Mouse (Mus musculus) heart, adult 9 months (tissue): ENCODE measurements at regions not wholly inside any gene's neighbourhood (a gene's known extent, or its start where the extent isn't known, plus 50 kb on each side); places are given as distances from the start of the nearest gene placed in this dataset.

ENCODE experiments used
- DNase-seq, 2 experiments: peaks; one replicate each; pipeline ENCODE4 v3.0.0; 2022; ENCODE audit warnings: low spot score in 2 of 2

DNA sequence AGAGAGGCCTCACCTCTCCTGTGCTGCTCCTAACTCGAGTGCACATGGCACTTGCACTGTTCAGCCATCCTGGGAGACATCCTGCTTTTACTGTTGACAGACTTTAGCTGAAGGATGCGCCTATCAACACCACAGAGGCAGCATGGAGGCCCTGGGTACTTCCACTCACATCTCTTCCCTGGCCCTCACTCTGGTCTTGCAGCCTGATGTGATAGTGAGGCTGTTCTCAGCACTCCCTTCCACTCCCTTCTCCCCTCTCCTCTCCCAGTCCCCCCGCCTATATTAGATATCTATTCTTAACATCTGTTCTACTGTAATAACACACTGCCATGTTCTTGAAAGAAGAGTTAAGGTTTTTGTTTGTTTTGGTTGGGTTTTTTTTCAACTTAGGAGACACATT lies 50.2 kb upstream of the Bod1 start:
- no peak for DNase-seq

DNA sequence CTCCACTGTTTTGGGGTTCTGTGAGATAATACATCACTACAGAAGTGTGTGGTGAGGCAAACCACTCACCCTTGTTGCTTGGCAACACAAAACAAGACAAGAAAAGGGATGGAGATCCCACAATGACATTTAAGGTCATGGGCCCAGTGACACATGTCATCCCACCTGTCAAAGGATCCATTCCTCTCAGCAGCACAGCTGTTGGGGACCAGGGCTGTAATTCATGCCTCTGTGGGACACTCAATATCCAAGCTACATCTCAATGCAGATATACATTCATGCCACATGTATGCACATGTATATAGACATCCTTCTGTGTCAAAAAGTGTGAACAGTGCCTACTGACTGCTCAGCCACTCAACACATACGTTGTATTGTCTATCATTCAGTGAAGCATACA lies 52.8 kb upstream of the Bod1 start:
- no peak for DNase-seq

DNA sequence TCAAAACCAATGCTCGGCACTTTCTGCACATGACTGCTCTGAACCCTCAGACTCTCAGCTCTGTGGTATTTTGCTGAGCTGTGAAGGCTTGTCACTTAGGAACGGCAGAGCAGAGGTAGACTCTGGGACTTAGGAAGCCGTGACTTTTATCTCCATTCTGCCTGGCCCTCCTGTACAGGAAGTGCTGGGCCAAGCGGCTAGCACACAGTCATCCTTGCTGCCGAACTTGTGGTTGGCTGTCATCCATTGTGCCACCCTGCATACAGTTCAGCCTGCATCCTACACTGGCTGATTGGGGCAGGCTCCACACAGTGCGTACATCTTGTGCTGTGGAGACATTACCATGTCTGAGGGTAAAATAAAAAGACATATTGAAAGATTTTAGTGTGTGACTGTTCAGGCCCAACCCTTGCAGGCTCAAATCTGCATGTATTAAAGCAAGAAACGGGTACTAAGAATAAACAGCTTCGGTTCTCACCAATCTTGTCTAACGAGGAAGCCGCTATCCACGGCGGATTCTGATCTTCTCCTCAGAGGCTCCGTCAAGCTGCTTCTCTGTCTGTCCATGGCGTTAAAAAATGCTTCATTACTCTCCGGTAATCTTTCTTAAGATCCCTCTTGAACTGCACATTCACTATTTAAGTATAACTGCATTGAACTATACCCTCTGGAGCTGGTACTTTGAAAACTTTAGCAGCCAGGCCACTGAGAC lies 54.4 kb upstream of the Bod1 start:
- no peak for DNase-seq

DNA sequence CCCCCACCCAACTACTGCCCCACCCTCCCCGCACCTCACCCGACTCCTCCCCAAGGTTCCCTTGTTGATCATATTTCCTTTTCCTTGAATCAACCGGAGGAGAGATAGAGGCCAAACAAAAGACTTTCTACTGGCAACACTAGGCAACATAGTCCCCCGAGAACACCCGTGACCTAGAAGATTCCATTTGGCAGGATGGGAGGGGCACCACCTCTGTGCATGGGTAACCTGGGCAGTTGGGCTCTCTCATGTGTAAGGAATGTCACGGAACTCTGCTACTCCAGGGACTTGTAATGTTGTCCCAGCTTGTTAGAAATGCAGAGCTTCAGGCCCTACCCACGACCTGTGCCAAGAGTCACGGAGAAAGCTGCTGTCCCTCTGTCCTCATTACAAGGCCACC lies 55.6 kb upstream of the Bod1 start:
- DNase-seq = peak; percentile 41 to 63

DNA sequence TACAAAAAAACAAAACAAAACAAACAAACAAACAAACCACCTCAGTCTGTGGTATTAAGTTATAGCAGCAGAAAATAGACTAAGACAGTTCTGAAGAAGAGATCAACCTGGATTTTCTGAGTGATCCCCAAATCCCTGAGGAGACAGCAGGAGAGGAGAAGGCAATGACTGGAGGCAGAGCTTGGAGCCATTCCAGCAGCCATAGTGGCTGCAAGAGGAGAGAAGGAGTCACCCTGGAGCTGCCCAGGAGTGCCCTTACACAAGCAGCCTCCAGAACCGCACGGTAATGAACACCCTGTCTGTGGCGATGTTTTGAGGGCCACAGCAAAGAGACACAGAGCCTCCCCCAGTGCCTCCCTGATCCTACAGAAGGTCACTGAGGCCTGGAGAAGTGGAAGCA lies 58.0 kb upstream of the Bod1 start:
- DNase-seq = no peak

DNA sequence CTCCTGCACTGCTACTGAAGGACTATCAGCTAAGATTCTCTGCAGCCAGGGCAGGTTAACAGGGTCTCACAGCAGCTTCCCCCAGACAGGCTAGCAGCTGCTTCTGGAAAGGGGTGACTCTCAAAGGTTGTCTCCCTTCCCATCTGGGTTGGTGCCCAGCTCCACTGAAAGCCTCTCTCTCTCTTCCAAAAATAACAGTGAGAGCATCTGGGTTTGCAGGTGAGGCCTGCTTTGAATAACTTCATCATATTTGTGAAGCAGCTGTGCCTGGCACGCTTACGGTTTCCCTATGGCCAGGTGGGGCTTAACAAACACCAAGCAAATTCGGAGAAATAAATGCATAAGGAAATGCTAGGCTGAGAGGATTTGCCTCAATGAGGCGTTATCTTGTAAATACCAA lies 58.5 kb upstream of the Bod1 start:
- peak in 1 of 2 experiments; percentile 26 for DNase-seq

DNA sequence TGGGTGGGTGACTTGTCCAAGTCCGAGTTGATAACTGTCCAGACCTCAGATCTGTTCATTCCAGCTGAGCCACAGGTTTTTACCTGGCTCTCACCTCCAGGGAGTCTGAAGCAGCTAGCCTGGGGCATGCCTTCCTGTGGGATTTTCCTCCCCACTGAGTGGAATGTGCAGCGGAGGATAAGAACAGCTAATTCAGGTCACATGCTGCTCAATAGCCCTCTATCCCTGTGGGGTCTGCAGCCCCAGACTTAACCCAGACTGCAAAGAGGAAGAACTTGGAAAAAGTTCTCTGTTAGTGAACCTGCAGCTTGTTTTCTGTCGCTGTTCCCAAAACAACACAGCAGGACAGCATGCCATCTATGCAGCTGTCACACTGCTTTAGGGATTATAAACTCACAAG lies 59.0 kb upstream of the Bod1 start:
- no peak for DNase-seq

DNA sequence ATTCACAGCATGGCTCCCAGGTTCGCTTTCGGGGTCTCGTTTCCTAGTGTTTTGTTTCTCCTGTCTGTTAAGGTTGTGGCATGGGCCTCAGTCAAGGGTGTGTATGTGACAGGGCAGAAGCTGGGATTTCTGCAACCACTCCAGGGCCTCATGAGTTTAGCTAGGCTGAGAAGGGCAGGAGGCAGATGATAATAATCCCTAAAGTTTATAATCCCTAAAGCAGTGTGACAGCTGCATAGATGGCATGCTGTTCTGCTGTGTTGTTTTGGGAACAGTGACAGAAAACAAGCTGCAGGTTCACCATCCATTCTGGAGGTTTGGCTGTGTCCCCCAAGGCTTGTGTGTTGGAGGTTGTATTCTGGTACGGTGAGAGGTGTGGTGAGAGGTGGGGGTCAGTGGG lies 59.8 kb upstream of the Bod1 start:
- no peak for DNase-seq

DNA sequence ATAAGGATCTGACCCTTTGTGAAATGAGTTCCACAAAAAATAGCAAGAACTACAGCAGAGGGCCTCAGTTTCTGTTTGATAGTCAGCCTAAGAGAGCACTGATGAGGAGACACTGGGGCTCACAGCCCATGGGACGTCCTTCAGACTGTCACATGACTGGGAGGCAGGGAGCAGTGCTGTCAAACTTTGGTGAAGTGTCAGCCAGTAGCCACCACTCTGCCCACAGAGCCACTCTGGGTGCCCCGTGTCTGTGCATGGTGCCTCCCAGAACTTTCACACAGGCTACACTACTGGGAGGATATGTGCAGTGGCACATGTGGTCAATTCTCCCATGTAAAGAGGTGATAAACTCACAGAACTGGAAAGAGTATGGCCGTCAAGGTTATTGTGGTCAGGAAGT lies 60.7 kb upstream of the Bod1 start:
- DNase-seq = no peak

DNA sequence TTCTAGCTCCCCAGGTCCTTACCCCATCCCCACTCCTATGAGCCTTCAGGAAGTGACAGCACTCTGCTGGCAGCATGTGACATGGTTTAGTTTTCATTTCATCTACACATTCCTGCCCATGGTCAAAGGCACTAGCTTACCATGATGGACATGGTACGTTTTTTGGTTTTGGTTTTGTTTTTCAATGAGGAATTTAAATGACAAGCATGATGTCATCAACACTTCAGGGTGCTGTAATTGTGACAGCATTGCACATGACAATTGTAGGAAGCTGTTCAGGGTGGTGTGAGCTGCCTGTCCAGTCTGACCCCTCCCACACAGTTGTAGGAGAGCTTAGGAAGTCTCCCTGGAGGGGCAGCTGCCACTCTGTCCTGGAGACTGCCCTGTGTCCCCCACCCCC lies 61.3 kb upstream of the Bod1 start:
- DNase-seq = peak in 1 of 2 experiments; percentile 33

DNA sequence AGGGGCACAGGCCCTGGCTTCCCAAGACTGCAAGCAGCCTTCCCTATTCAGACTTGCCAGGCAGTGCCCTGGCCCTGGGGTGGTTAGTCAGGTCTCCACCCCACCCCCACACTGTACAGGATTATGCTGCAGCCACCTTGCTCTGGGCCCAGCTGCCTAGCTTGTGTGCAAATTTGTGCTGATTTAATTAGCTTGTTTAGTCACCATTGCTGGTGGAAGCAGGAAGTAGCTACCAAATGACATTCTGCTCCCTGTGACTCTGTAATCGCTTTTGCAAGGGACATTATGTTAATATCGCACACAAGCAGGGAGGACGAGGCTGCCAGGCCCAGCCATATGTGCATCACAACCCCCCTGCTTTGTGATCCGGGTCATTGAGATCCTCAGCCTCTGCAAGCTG lies 62.4 kb upstream of the Bod1 start:
- DNase-seq = no peak

DNA sequence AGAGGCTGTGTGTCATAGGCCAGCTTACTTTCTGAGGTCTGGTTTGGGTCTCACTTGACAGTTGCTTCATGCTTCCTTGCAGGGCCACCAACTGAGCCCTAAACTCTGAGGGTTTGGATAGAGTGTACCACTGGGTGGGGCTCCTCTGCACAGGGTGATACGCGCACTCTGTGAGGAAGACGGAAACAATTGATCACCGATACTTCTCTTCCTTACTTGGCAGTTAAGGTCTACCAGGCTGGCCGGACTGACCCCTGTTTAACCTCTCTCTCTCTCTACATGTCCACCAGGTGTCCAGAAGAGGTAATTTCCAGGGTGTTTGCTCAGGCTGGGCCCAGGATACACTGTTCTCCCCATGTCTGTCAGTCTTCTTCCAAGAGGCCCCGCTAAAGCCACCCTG lies 63.6 kb upstream of the Bod1 start:
- DNase-seq = no peak

DNA sequence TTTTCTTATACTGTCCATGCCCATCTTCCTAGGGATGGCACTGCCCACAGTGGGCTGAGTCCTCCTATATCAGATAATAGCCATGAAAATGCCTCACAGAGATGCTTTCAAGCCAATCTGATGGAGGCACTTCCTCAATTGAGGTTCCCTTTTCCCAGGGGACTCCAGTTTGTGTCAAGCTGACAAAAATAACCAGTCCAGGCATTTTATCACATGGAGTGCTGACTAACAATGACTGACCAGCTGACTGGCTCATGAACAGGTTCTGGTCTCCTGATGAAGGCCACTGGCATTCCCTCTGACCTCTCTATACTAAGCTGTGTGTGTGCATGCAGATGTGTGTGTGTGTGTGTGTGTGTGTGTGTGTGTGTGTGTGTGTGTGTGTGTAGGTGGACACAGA lies 64.4 kb upstream of the Bod1 start:
- DNase-seq = peak; percentile 60 to 65

DNA sequence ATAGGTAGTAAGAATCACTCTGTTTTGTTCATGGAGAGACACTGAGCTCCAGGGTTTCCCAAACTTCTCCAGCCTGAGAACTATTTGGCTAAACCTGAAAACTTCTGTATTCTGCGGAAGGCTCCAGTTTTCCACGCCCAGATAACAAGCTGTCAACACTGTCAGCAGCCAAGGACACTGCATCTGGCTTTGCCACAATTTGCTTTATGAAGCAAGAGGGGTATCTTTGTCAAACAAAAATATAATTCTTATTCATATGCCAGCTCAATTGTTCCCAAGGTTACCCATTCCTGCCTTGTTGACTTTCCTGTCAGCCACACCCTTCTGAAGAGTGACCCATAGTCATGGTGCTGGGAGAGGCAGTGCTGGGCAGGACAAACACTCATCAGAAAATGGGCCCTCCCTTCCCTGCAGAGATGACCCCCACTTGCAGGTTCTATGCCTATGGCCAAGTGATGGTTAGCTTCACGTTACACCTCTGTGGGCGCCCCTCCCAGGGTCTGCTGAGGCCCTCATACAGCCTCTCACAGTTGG lies 64.9 kb upstream of the Bod1 start:
- DNase-seq = no peak

DNA sequence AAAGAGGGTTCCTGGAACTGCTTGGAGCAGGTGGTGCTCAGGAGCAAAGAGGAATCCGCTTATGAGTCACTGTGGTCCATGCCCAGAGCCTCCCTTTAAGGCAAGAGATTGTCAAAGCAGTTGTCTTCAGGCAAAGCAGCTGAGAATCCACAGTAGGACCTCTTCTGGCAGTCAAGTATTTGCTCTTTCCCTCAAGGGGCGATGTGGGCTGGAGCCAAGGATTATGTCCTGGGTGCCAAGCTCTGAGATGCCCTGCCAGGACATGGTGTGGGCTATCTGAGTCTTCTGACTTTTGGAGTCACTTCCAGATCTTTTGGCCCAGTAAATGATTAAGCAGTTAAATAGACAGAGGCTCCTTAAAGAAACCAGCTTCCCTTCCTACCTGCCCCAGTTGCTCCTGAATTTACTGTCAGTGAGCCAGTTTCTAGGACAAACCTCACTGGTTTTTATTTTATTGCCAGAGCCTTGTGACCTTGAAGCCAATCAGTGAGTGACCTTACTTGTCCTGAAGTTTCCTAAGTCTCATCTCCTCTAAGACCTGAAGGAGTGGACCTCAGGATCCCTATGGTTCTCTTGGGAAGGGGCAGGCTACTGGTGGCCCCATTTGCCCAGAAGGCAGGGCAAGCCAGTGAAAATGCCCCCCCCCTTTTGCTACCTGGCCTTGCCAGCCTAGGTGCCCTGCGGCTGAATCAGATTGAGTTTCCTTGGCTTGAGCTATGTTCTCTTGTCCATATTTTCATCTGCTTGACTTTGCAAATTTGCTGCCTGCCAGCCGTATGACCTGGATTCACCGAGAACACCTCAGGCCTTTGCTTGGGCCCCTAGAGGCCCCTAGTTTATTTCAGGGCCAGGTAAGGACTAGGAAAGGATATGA lies 66.7 kb upstream of the Bod1 start:
- DNase-seq = no peak

DNA sequence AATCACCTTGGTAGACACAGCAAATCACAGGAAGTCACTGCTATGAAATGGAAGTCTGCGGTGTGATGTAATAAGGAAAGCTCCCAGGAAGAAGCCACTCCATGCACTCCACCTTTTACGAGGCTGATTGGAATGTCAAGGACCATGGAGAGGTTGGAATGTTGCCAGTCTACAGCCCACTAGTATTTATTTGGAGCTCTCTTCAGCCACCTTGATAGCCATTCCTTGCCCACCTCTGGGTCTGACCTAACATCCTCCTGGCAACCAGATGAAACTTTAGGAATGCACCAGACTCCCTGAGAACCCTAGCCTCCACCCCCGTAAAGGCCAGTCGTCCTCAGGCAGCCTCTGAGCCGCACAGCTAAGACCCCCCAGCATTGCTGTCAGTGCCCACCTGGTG lies 68.7 kb upstream of the Bod1 start:
- no peak for DNase-seq

DNA sequence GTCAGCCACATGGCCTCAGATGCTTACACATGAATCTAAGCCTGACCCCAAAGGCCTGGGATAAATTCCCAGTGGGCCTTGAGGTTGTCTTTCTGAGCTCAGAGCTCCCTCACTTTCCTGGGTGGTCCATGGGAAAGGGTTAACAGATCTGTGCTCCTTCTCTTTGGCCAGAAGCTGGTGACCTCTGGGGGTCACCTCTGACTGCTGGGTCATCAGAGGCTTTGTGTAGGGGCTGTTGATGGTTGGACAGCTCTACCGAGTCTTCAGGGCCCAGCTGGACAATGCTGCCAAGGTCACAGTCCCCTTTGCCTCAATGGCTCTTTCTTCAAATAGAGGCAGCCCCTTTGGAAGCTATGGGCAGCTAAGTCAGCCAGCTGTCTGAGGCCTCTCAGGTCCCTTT lies 70.5 kb upstream of the Bod1 start:
- DNase-seq = no peak

DNA sequence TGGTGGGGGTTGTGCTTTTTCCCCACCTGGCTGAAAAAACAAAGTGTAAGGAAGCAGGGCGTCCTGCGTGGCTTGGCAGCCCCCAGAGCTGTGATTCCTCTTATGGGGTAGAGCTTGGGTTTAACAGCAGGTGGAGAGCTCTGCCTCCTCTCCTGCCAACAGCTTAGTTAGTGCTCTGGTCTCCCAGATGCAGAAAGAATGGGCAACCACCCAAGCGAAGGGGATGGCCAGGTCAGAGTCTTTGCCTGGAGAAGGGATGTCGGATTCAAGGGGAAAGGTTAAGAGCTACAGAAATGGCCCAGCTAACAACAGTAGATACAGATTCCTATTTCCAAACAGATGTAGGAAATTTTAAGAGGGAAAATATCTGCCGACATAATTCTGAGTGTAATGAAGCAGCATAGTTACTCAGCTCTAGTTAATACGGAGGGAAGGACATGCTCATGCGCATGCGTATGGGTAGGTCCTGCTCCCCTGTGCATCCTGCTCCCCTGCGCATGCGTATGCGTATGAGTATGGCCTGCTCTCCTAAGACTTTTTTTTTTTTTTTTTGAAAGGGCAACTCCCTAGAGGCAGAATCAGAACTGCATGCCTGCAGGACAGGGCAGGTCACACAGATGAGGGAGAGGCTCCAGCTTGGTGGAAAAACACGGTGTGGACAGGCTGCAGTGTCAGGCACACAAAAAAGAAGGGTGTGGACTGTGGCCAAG lies 72.5 kb upstream of the Bod1 start:
- DNase-seq = no peak

DNA sequence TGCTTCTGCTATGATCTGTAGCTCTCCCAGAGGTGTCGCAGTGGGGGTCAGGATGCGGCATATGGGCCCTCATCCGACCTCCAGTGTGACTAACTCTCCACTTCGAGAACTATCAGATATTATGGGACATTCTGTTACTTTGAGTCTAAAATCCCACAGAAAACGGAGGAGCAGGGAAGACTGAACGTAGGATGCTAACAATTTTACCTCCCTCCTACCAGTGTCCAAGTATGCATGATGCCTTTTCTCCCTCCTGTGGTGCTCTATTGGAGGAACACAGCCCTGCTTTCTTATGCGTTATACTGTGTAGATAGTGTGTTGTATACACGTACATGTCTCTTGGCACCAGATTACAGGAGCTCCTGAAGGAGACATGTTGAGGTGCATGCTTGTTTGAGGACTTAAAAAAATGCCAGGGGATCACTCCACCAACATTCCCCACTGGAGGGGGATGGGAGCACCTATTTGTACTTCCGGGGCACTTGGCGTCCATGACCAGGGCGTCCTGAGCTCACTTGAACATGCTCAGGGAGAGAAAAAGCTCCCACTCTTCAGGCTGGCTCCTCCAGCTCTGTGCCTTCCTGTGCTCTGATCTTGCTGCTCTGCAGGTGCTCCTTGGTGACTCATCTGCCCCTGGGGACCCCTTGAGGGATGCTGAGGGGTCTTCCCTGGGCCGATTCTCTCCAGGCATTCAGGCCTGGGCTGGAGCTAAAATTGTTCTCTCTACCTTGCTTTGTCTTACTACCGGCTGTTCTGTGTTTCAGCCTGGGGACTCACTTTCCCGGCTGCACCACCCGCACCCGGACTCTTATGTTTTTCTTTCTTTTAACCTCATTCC lies 73.6 kb upstream of the Bod1 start:
- DNase-seq = no peak

DNA sequence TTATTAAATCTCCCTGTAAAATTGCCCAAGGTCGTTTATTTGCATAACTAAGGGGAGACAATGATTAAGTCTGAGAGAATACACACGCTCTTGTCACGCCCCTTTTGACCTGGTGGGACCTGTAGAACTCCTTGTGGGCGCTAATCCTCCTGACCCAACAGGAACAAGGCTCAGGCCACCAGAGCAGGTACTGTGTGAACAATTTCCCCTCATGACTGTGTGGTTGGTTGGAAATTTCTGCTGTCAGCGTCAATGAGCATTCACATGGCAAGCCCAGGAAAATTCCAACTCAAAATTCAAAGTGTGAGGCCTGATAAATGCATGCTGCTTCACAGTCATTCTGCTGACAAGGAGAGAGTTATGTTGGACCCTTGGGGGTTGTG lies 74.2 kb upstream of the Bod1 start:
- no peak for DNase-seq

DNA sequence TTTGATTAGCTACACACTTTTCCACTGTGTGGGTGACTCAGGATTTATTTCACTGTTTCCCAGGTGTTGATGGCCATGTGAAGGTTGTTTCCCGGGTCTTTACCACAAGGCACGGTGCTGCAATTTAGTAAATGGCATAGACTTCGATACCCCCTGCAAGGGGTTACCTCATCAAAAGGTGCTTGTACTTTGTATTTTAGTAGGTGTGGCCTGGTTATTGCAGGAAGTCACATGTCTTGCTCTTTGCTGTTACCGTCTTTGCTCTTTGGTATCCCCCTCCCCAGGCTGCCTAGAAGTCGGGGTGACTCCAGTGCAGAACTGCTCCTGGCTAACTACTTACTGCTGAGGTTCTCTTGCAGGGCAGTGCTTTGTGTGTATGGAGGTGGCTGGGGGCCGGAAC lies 74.8 kb upstream of the Bod1 start:
- DNase-seq = no peak

DNA sequence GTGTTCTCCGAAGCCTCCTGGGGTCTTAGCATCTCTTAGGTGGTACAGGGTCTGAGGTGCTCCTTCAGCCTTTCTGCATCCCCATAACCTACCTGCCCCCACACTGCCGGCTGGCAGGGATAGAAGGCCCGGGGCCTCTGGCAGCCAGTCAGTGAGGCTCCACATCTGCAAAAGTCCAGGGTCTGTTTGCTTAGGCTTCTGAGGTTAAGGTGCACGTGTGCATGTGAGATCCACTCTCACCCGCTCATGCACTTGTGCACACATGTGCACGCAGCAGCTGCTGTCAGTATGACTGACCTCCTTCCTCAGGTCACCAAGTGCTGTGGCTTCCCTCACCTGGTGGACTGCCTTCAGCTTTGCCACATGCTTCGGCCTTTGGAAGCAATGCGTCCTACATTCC lies 75.3 kb upstream of the Bod1 start:
- no peak for DNase-seq
